Mouse (Mus musculus) cerebellum, adult 18-20 months (tissue): ENCODE data around the gene Tbkbp1.

Experiments
- DNase-seq, 2 experiments: peaks; one replicate each; pipeline ENCODE4 v3.0.0; 2021

Tbkbp1 gene

DNA sequence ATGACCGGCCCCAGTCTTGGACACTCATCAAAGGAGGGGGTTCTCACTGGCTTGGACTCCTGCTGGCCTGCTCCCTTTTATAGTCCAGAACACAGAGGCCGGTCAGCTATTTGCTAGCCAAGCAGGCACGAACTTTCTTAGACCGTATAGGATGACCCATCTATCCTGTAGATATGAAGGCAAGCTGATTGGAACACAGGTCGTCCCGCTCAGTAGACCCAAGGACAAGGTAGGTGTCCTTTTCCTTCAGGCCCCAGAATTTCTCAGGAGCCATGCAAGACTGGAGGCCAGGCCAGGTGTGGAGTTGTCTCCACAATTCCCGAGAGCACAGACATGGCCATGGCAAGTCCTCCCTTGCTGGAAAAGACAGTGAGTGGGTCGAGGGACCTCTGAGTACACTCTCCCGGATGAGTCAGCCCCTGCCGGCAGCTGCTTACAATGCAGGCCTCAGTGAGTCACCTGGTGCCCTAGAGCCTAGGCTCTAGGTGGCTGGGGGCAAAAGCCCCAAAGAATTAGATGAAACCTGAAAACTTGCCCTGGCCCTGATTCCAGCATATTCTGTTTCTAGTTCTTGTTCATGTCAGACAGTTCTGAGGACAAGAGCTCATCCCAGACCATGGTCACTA, 1.5 kb upstream of the Tbkbp1 start:
- peak; percentile 36 to 39 for DNase-seq

- peak; percentile 46 to 51 for DNase-seq
These were observed 730 bp upstream of the Tbkbp1 start for GRCm38 (mm10) chr11:97152023-97152426.

DNA sequence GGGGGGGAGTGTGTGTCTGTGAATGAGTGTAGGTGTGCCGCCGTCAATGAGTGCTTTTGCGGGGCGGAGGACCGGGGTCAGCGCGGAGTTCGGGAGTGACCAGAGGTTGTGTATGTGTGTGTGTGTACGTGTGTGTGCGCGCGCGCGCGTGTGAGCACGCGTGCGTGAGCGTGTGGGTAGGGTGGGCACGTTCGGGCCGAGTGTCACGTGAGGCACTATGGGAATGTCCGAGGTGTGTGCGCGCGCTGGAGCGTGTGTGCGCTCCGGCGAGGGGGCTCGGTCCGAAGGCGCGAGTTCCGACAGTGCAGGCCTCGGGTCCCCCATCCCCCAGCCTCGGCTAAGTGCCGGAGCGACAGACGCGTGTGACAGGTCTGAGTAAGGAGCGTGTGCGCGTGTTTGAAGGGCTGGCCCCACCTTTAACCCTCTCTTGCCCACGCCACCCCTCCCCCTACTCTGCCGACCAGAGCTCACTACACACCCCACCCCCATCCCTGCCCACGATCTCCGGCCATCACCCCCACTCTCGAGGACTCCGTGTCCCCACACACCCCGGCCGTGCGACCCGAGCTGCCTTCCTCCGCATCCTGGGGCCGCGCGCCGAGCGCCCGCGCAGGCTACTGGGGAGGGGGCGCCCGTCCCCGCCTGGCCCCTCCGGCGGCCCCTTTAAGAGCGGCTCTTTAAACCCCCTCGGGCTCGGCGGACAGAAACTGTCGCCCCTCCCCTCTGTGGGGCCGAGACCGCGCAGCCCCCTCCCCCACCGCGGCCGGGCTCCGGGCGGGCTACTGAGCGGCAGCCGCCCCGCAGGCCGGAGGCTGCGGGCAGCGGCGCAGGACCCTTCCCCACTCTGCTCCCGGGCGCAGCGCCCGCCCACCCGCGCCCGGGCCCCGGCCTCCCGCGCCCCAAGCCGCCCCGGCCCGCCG, 624 bp downstream of the Tbkbp1 start:
- peak; percentile 82 to 85 for DNase-seq

GRCm38 (mm10) chr11:97149995-97150410, 1.3 kb downstream of the Tbkbp1 start:
- peak; percentile 68 to 72 for DNase-seq

DNA sequence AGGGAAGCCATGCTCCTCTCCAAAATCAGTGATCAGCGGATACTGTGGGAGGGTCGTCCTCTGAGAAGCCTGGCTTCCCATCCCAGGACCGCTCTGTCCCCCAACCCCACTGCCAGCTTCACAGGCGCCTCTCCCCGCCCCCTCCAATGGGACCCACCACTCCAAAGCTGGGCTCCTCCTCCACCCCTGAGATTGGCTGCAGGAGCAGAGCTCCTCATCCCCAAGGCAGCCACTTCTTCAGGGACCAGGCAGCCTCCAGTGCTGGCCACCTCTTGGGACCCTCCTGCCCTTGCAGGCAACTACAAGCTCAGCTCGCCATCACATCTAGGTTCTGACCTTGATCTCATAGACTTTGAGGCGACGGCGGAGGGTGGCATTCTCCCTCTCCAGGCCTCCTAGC, 2.3 kb downstream of the Tbkbp1 start:
- no peak for DNase-seq

GRCm38 (mm10) chr11:97148591-97148990, 2.7 kb downstream of the Tbkbp1 start:
- no peak for DNase-seq

GRCm38 (mm10) chr11:97147333-97147732, 4.0 kb downstream of the Tbkbp1 start:
- no peak for DNase-seq

- DNase-seq: peak; percentile 74 to 83
These were observed 4.6 kb downstream of the Tbkbp1 start for GRCm38 (mm10) chr11:97146724-97147123.

DNA sequence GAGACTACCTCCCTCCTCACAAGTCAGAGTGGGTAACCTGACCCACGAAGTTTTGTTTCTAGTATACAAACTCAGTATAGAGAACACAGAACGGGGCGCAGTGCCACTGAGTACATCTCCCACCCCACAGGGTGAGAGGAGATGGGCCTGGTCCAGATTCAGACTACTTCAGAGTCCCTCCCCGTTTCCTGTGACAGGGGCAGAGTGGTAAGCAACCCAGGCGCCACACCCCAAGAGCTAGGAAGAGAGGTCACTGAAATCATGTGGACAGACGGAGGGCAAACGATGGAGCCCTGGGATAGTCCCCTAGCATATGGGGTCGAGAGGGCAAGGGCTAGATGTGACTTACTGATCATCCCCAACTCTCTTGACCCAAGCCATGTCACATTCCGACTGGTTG, 5.3 kb downstream of the Tbkbp1 start:
- DNase-seq: no peak

GRCm38 (mm10) chr11:97145320-97145719, 6.0 kb downstream of the Tbkbp1 start:
- DNase-seq: no peak

DNA sequence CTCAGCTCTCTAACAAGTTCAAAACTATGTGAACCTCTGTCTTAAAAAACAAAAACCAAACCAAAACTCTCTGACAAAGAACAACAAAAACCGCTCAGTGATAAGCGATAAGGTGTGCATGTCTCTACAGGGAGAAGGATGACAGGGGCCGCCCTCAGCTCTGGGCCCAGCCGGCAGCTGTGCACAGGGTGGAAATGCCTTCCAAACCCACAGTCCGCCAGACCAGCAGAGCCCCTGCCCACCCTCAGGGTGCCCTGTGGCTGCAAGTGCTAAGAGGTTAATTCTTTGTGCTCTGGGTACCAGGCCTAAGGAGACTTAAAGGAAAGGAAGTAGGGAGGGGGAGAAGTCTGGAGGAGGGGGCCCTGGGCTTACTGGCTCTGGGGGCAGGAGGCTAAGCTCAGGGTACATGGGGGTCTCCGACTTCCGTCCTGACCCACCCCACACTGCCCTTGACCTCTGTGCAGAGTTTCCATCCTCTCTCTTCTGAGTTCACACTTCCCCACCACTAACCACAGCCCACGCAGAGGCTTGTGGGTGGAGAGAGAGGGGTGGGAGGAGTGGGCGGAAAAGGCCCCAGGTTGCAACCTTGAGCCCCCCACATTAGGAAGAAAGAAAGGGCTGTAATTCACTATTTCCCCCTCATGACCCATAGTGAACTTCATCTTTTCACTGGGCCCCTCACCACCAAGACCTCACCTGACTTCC, 7.9 kb downstream of the Tbkbp1 start:
- no peak for DNase-seq

DNA sequence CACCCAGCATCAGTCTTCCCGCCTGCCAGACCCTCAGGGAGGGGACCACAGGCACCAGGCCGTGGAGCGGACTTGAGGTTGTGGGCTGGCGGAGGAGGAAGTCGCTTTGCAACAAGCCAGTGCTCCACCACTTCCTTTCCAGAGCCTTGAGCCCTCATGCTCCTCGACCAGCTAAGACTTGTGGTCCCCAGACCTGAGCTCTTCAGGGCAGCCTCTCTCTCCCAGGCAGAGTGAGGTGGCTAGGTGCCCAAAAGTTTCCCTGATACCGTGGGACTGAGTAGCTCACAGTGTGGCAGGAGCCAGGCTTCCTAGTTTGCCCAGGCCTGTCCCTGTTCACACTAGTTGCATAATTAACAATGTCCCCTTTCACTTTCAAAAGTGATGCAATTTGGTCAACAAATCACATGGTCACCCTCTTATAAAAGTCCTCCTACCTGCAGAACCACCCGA, 9.1 kb downstream of the Tbkbp1 start:
- DNase-seq: no peak

DNA sequence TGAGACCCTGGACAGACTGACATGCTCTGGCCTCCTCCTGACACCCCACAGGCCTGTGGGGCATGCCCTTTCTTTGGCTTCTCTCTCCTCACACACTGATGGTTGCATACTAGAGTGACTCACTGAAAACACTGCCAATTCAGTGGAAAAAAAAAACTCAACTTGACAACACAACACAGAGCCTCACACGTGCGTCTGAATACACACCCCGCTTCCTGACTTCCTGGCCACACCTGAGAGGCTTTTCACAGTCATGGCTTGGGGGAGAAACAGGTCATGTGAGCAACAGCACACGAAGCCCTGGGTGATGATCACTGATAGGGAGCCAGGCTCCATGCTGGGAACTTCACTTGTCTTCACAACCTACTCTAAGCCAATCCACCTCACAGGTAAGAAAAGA, 10.5 kb downstream of the Tbkbp1 start:
- DNase-seq: no peak

GRCm38 (mm10) chr11:97139256-97139655, 12.0 kb downstream of the Tbkbp1 start:
- no peak for DNase-seq

- DNase-seq: peak; percentile 52 to 71
These were observed 12.6 kb downstream of the Tbkbp1 start for GRCm38 (mm10) chr11:97138554-97139226.

DNA sequence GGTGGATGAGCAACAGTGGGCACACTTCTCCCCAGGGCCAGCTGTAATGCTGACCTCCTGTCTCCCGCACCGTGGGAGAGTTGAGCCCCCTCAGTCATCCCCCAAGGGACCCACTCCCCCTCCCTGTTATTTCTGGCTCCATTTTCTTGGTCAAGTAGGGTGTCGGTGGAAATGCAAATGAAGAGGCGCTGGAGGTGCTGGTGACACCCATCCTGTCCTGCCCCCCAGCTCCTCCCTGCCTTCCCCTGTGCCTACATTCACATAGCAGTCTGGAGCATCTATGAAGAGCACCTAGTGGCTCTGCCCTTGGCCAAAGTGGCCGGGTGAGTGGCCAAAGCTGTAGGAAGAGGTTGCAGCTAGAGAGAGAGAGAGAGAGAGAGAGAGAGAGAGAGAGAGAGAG, 18.0 kb downstream of the Tbkbp1 start:
- DNase-seq: no peak

GRCm38 (mm10) chr11:97132185-97132584, 19.1 kb downstream of the Tbkbp1 start:
- no peak for DNase-seq

- DNase-seq: no peak
These were observed 19.6 kb downstream of the Tbkbp1 start for GRCm38 (mm10) chr11:97131683-97132082.

GRCm38 (mm10) chr11:97130318-97130717, 21.0 kb downstream of the Tbkbp1 start:
- no peak for DNase-seq

DNA sequence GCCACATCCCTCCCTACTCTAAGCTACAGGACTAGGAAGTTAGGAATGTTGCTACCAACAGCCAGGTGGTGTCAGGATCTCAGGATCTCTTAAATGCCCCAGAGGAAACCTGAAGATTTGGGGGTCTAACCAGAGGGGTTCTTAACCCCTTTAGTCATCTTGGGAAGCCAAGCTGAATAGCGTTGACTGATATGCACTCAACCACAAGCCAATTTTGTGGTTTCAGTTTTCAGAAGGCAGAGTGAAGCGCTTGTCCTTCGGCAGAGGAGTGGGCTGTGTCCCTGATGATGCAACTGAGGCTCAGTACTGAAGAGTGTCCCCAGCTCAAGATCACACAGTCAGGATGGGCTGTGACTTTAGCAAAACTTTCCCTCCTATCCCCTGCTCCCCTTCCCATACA, 22.3 kb downstream of the Tbkbp1 start:
- DNase-seq: no peak

- no peak for DNase-seq
These were observed 23.6 kb downstream of the Tbkbp1 start for GRCm38 (mm10) chr11:97127470-97128223.
